Mouse (Mus musculus) erythroblast, embryonic 14.5 days (primary cell): Measurements from ENCODE around the gene Mrpl4.

Source experiments
- GATA1 ChIP-seq: IDR thresholded peaks from 2 replicates; pipeline ENCODE4 v1.6.1; 2012; ENCODE audit warnings: low read length, inconsistent platforms, mixed read lengths
- TAL1 ChIP-seq: IDR thresholded peaks from 3 replicates; pipeline ENCODE4 v1.6.1; 2012; ENCODE audit warnings: low read length, inconsistent platforms, mixed read lengths

DNA sequence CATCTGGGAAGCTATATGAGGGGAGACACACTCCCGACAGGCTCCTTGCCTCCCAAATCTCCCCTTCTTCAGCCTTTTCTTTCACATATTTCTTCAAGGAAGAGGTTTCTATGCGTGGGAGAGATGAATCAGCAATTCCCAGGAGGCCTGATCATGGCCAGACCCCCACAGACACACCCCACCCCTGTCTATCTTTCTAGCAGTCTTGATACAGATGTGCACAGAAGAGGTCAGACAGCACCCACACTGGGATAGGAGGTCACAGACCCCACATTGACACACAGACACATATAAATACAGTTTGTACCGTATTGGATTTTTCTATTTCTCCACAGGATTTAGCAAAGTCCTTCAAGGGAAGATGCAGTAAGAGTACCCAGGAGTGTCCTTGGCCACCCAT lies 36.5 kb upstream of the Mrpl4 start:
- TF ChIP-seq TAL1: no peak
- no peak for TF ChIP-seq GATA1
